Mouse (Mus musculus) G1E-ER4 (cell line): ENCODE measurements around the gene Gm20388. TPM values are rescaled to one million over a fixed set of nuclear protein-coding genes. Genes with fewer than 3 reads are reported as not detected.

Source experiments
- GATA1 ChIP-seq: IDR thresholded peaks from one replicate; pipeline ENCODE4 v1.8.0; 2012; ENCODE audit warnings: low read length, inconsistent platforms
- polyA plus RNA-seq: library from polyadenylated mRNA; stranded (reverse); fragments of >175 nt; gene quantifications from 2 replicates; pipeline ENCODE4 v1.2.3, GENCODE M21; 2012

The Gm20388 gene
- polyA plus RNA-seq, 1 experiment, result not detected

GRCm38 (mm10) chr8:121649423-121649822, 1738.8 kb downstream of the Gm20388 start:
- TF ChIP-seq GATA1, result no peak

GRCm38 (mm10) chr8:121649904-121650303, 1739.3 kb downstream of the Gm20388 start:
- no peak for TF ChIP-seq GATA1

- TF ChIP-seq GATA1, result no peak
These were observed 1740.0 kb downstream of the Gm20388 start for GRCm38 (mm10) chr8:121650389-121651307.

- TF ChIP-seq GATA1, result no peak
These were observed 1740.8 kb downstream of the Gm20388 start for GRCm38 (mm10) chr8:121651308-121651873.

- no peak for TF ChIP-seq GATA1
These were observed 1741.3 kb downstream of the Gm20388 start for GRCm38 (mm10) chr8:121651874-121652361.

- TF ChIP-seq GATA1, result no peak
These were observed 1742.2 kb downstream of the Gm20388 start, which contains the start of gene Zcchc14 for GRCm38 (mm10) chr8:121652774-121653323. Gene Zcchc14, minus strand, starts transcription at chr8:121652901.

GRCm38 (mm10) chr8:121653340-121654019, 1742.8 kb downstream of the Gm20388 start:
- TF ChIP-seq GATA1, result no peak

- no peak for TF ChIP-seq GATA1
These were observed 1743.5 kb downstream of the Gm20388 start for GRCm38 (mm10) chr8:121654131-121654530.

GRCm38 (mm10) chr8:121654966-121655494, 1744.4 kb downstream of the Gm20388 start:
- TF ChIP-seq GATA1, result no peak

- TF ChIP-seq GATA1, result no peak
These were observed 1750.0 kb downstream of the Gm20388 start for GRCm38 (mm10) chr8:121660602-121661001.

GRCm38 (mm10) chr8:121661631-121662357, 1751.2 kb downstream of the Gm20388 start:
- no peak for TF ChIP-seq GATA1

- no peak for TF ChIP-seq GATA1
These were observed 1752.5 kb downstream of the Gm20388 start for GRCm38 (mm10) chr8:121663101-121663500.

GRCm38 (mm10) chr8:121665329-121665728, 1754.7 kb downstream of the Gm20388 start:
- no peak for TF ChIP-seq GATA1

- TF ChIP-seq GATA1, result no peak
These were observed 1757.9 kb downstream of the Gm20388 start for GRCm38 (mm10) chr8:121668553-121668952.

- TF ChIP-seq GATA1, result no peak
These were observed 1758.6 kb downstream of the Gm20388 start for GRCm38 (mm10) chr8:121669208-121669607.
